Mouse (Mus musculus) stomach, postnatal 0 days (tissue): Measurements from ENCODE around the gene Slc8a3.

ENCODE experiments used
- CTCF ChIP-seq: IDR thresholded peaks from 2 replicates; pipeline ENCODE4 v1.5.1; 2016; ENCODE audit warnings: antibody characterized with exemption, low read depth, mild to moderate bottlenecking, moderate library complexity
- EP300 ChIP-seq: optimal IDR thresholded peaks from 2 replicates; pipeline ENCODE3; 2016; ENCODE audit warnings: antibody characterized with exemption

- TF ChIP-seq CTCF (no peak), EP300 (no peak)
Observed at GRCm38 (mm10) chr12:81223276-81223675, 109.7 kb downstream of the Slc8a3 start.
